Mouse (Mus musculus) erythroblast, embryonic 14.5 days (primary cell): ENCODE data around the gene Wnt4. TPM values are rescaled to one million over a fixed set of nuclear protein-coding genes. Genes with fewer than 3 reads are reported as not detected.

Experiments
- H3K27me3 ChIP-seq: 2 replicates; pipeline ENCODE4 v1.6.1; 2012; ENCODE audit warnings: inconsistent platforms; ENCODE audit not compliant: control insufficient read depth
- H3K36me3 ChIP-seq: 2 replicates; pipeline ENCODE4 v1.6.1; 2012; ENCODE audit warnings: mild to moderate bottlenecking, inconsistent platforms; ENCODE audit not compliant: control insufficient read depth
- H3K4me1 ChIP-seq: 2 replicates; pipeline ENCODE4 v1.6.1; 2012; ENCODE audit warnings: inconsistent platforms; ENCODE audit not compliant: control insufficient read depth
- H3K4me3 ChIP-seq: replicated peaks from 2 replicates; pipeline ENCODE3; 2012; ENCODE audit warnings: moderate library complexity, mild to moderate bottlenecking, inconsistent platforms
- H3K9me3 ChIP-seq: 2 replicates; pipeline ENCODE4 v1.6.1; 2012; ENCODE audit warnings: low read length, inconsistent platforms, mixed read lengths; ENCODE audit not compliant: control insufficient read depth
- GATA1 ChIP-seq: IDR thresholded peaks from 2 replicates; pipeline ENCODE4 v1.6.1; 2012; ENCODE audit warnings: low read length, inconsistent platforms, mixed read lengths
- TAL1 ChIP-seq: IDR thresholded peaks from 3 replicates; pipeline ENCODE4 v1.6.1; 2012; ENCODE audit warnings: low read length, inconsistent platforms, mixed read lengths
- polyA plus RNA-seq: library from polyadenylated mRNA; stranded (reverse); fragments of >175 nt; gene quantifications from 2 replicates; pipeline ENCODE4 v1.2.3, GENCODE M21; 2012

Wnt4 gene
- polyA plus RNA-seq, 1 experiment = 0.02 TPM

- no peak for TF ChIP-seq TAL1
- no peak for TF ChIP-seq GATA1
- Histone ChIP-seq H3K9me3 (no peaks in the 10 kb centered on the region), H3K36me3 (no peaks in the 10 kb centered on the region), H3K4me3 (no peak overlapping the region), H3K27me3 (peaks cover 25% of the 10 kb centered on the region), H3K4me1 (no peaks in the 10 kb centered on the region)
Observed at GRCm38 (mm10) chr4:137286662-137286953, 9.3 kb downstream of the Wnt4 start.

DNA sequence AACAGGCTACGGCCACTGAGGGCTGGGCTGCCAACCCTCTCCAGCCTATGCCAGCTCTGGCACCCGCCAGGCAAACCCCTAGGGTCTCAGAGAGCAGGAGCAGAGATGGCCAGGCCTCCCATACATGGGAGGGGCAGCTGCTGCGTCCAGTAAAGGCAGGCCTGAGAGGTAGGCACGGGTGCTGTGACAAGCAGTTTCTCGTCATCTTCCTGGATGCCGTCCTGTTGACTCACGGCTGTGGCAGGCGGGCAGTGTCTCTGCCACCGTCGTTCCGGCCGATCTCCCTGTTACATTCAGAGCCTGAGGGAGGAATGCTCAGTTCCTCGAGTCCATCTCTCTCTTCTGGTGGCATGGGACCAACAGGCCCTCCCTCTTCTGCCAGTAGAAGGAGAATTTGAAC, 9.9 kb downstream of the Wnt4 start:
- TF ChIP-seq TAL1 (no peak), GATA1 (no peak)
- no peaks in the 10 kb centered on the region for H3K4me1 ChIP-seq
- no peak overlapping the region for H3K4me3 ChIP-seq
- no peaks in the 10 kb centered on the region for H3K9me3 ChIP-seq
- no peaks in the 10 kb centered on the region for H3K36me3 ChIP-seq
- H3K27me3 ChIP-seq = peaks cover 19% of the 10 kb centered on the region

GRCm38 (mm10) chr4:137287818-137288217, 10.5 kb downstream of the Wnt4 start:
- H3K4me3 ChIP-seq = no peak overlapping the region
- H3K9me3 ChIP-seq = no peaks in the 10 kb centered on the region
- no peak for TF ChIP-seq TAL1
- TF ChIP-seq GATA1 = no peak
- H3K36me3 ChIP-seq = no peaks in the 10 kb centered on the region
- peaks cover 14% of the 10 kb centered on the region for H3K27me3 ChIP-seq
- H3K4me1 ChIP-seq = no peaks in the 10 kb centered on the region

- Histone ChIP-seq H3K4me3 (no peak overlapping the region), H3K36me3 (no peaks in the 10 kb centered on the region), H3K27me3 (no peaks in the 10 kb centered on the region; the same call in 1 of the 2 replicates), H3K4me1 (no peaks in the 10 kb centered on the region), H3K9me3 (no peaks in the 10 kb centered on the region)
- TF ChIP-seq TAL1 = no peak
- no peak for TF ChIP-seq GATA1
Observed at GRCm38 (mm10) chr4:137289701-137290100, 12.4 kb downstream of the Wnt4 start.

GRCm38 (mm10) chr4:137290250-137290649, 13.0 kb downstream of the Wnt4 start:
- no peaks in the 10 kb centered on the region for H3K4me1 ChIP-seq
- no peak overlapping the region for H3K4me3 ChIP-seq
- H3K36me3 ChIP-seq = no peaks in the 10 kb centered on the region
- TF ChIP-seq GATA1 (no peak), TAL1 (no peak)
- H3K27me3 ChIP-seq = no peaks in the 10 kb centered on the region; the same call in 1 of the 2 replicates
- no peaks in the 10 kb centered on the region for H3K9me3 ChIP-seq

GRCm38 (mm10) chr4:137292625-137293024, 15.3 kb downstream of the Wnt4 start:
- Histone ChIP-seq H3K4me1 (no peaks in the 10 kb centered on the region), H3K4me3 (no peak overlapping the region), H3K27me3 (no peaks in the 10 kb centered on the region), H3K9me3 (no peaks in the 10 kb centered on the region), H3K36me3 (no peaks in the 10 kb centered on the region)
- TF ChIP-seq GATA1 = no peak
- no peak for TF ChIP-seq TAL1

DNA sequence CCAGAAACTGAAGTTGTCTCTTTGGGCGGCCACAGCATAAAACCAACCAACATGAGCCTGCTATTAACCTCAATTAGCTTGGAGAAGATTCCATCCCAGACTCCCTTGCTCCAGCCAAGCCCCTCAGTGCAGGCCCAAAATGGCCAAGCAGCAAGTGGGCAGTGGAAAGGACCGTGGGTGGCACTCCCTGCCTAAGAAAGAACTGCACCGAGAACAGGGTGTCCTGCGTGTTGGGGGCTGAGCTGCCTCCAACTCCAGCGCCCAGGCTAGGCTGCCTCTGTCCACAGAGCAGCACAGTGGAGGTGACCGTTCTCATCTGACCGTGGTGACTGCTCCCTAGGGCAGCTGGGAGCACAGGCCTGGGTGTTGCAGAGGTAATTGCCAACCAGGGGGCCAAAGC, 16.7 kb downstream of the Wnt4 start:
- TF ChIP-seq TAL1 (no peak), GATA1 (no peak)
- no peaks in the 10 kb centered on the region for H3K9me3 ChIP-seq
- H3K4me1 ChIP-seq = no peaks in the 10 kb centered on the region
- H3K36me3 ChIP-seq = no peaks in the 10 kb centered on the region
- H3K4me3 ChIP-seq = no peak overlapping the region
- H3K27me3 ChIP-seq = no peaks in the 10 kb centered on the region

DNA sequence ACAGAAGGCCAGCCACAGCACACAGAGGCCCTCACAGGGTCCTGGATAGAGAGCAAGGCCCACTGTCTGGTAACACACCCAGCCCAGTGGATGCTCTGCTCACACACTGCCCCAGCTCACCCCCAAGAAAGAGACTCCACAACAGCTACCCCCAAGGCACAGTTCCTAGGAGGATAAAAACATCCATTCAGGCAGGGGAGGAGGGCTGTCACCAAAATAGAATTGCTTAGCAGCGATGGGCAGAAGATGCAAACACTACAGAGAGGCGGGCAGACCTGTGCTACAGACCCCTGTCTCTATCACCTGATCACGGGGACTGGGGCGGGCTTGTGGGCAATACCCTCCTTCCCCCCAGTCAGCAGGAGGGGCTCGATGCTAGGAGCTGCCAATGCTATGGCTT, 17.2 kb downstream of the Wnt4 start:
- H3K27me3 ChIP-seq = no peaks in the 10 kb centered on the region
- H3K9me3 ChIP-seq = no peaks in the 10 kb centered on the region
- TF ChIP-seq GATA1 (no peak), TAL1 (no peak)
- H3K4me1 ChIP-seq = no peaks in the 10 kb centered on the region
- H3K4me3 ChIP-seq = no peak overlapping the region
- no peaks in the 10 kb centered on the region for H3K36me3 ChIP-seq

DNA sequence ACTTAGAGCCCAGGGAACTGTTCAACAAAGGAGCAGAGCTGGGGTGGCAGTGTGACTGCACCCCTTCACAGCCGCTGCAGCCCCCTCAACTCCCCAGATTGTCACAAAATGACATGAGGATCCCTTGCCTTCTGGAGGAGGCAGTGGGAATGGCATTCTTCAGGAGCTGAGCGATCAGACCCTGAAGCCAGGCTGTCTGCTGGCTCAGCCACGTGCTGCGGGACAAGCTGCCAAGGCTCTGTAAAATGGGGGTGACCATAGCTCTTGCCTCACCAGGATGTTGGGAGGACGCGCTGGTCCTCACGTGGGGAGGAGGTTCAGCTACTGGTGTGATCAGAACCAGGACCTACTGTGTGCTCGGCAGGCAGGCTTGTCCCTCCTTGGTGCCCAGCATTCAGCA, 17.7 kb downstream of the Wnt4 start:
- H3K36me3 ChIP-seq = no peaks in the 10 kb centered on the region
- TF ChIP-seq TAL1 (no peak), GATA1 (no peak)
- H3K4me1 ChIP-seq = no peaks in the 10 kb centered on the region
- no peaks in the 10 kb centered on the region for H3K9me3 ChIP-seq
- no peak overlapping the region for H3K4me3 ChIP-seq
- no peaks in the 10 kb centered on the region for H3K27me3 ChIP-seq

DNA sequence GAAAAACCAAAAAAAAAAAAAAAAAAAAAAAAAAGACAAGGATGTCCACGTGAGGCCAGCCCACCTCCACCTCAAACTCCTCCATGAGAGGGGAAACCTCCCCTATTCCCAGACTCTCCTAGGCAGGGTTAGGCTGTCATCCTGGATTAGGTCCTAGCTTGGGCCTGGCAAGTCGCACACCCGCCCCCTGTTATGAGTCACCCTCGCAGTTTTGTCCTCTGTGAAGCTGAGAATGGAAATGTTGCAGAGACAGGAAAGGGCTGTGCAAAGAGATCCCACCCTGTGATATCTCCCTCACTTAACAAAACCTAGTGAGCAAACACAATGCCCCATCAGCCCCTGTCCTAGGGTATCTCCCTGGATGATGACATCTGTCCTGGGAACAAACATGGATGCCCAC, 20.3 kb downstream of the Wnt4 start:
- TF ChIP-seq TAL1 (no peak), GATA1 (no peak)
- Histone ChIP-seq H3K27me3 (no peaks in the 10 kb centered on the region), H3K4me1 (no peaks in the 10 kb centered on the region), H3K4me3 (no peak overlapping the region), H3K36me3 (no peaks in the 10 kb centered on the region), H3K9me3 (no peaks in the 10 kb centered on the region)
